Mouse (Mus musculus): ENCODE measurements around the gene Tldc1. TPM values are rescaled to one million over a fixed set of nuclear protein-coding genes. Genes with fewer than 3 reads are reported as not detected.

Tldc1 gene
- polyA plus RNA-seq, 1 experiment from 2014 or later = 11.0 TPM

- Histone ChIP-seq H3K9me3 (no peaks in the 10 kb centered on the region), H3K4me1 (replicated peaks) (peaks cover 26% of the 10 kb centered on the region), H3K36me3 (no peaks in the 10 kb centered on the region), H3K4me2 (replicated peaks) (no peak overlapping the region), H3K9ac (replicated peaks) (0 out of 2 replicates have a peak overlapping the region, but pooled peaks have one; percentile 7), H3K27me3 (no peaks in the 10 kb centered on the region), H3K27ac (no peak overlapping the region; the same call in 1 of the 2 replicates), H3K4me3 (replicated peaks) (no peak overlapping the region)
- 76% methylated on average over 6 of the region's 6 CpGs for WGBS
- no peak for ATAC-seq
These were observed 5.4 kb upstream of the Tldc1 start for GRCm38 (mm10) chr8:119783579-119783978.

GRCm38 (mm10) chr8:119782715-119783114 lies 4.5 kb upstream of the Tldc1 start:
- H3K4me2 ChIP-seq (replicated peaks) = no peak overlapping the region
- 8% methylated on average over 5 of the region's 5 CpGs for WGBS
- H3K9ac ChIP-seq (replicated peaks) = no peak overlapping the region
- H3K4me3 ChIP-seq (replicated peaks) = no peak overlapping the region
- H3K27ac ChIP-seq = no peak overlapping the region
- no peaks in the 10 kb centered on the region for H3K27me3 ChIP-seq
- H3K9me3 ChIP-seq = no peaks in the 10 kb centered on the region
- ATAC-seq = no peak
- H3K4me1 ChIP-seq (replicated peaks) = peaks cover 25% of the 10 kb centered on the region
- no peaks in the 10 kb centered on the region for H3K36me3 ChIP-seq

GRCm38 (mm10) chr8:119781086-119781840 lies 3.0 kb upstream of the Tldc1 start:
- Histone ChIP-seq H3K4me3 (replicated peaks) (no peak overlapping the region), H3K27me3 (no peaks in the 10 kb centered on the region), H3K4me1 (replicated peaks) (peaks cover 33% of the 10 kb centered on the region), H3K36me3 (no peaks in the 10 kb centered on the region), H3K9ac (replicated peaks) (no peak overlapping the region), H3K4me2 (replicated peaks) (no peak overlapping the region), H3K9me3 (no peaks in the 10 kb centered on the region), H3K27ac (no peak overlapping the region)
- ATAC-seq = no peak
- 78% methylated on average over 4 of the region's 4 CpGs for WGBS

- H3K4me2 ChIP-seq (replicated peaks) = no peak overlapping the region
- no peak overlapping the region for H3K27ac ChIP-seq
- WGBS = 78% methylated on average over 9 of the region's 9 CpGs
- no peaks in the 10 kb centered on the region for H3K36me3 ChIP-seq
- H3K4me1 ChIP-seq (replicated peaks) = peaks cover 25% of the 10 kb centered on the region
- no peak for ATAC-seq
- no peaks in the 10 kb centered on the region for H3K9me3 ChIP-seq
- no peak overlapping the region for H3K4me3 ChIP-seq (replicated peaks)
- H3K9ac ChIP-seq (replicated peaks) = no peak overlapping the region
- H3K27me3 ChIP-seq = no peaks in the 10 kb centered on the region
These were observed 2.3 kb upstream of the Tldc1 start for GRCm38 (mm10) chr8:119780402-119781049.

GRCm38 (mm10) chr8:119779013-119779737 lies 959 bp upstream of the Tldc1 start:
- H3K4me2 ChIP-seq (replicated peaks) = peak overlapping the region; percentile 89
- H3K4me3 ChIP-seq (replicated peaks) = peak overlapping the region; percentile 61
- 27% methylated on average over 14 of the region's 14 CpGs for WGBS
- H3K9ac ChIP-seq (replicated peaks) = no peak overlapping the region
- ATAC-seq = peak; percentile 29; the same call in 1 of the 2 replicates
- H3K36me3 ChIP-seq = no peaks in the 10 kb centered on the region
- H3K27ac ChIP-seq = peak overlapping the region; percentile 77
- no peaks in the 10 kb centered on the region for H3K9me3 ChIP-seq
- peaks cover 21% of the 10 kb centered on the region for H3K4me1 ChIP-seq (replicated peaks)
- H3K27me3 ChIP-seq = no peaks in the 10 kb centered on the region

GRCm38 (mm10) chr8:119777765-119778164 lies 451 bp downstream of the Tldc1 start:
- Histone ChIP-seq H3K4me2 (replicated peaks) (peak overlapping the region; percentile 89), H3K27ac (peak overlapping the region; percentile 75), H3K4me3 (replicated peaks) (peak overlapping the region; percentile 61), H3K9ac (replicated peaks) (peak overlapping the region; percentile 80), H3K36me3 (peaks cover 3% of the 10 kb centered on the region; the same call in 1 of the 2 replicates), H3K9me3 (no peaks in the 10 kb centered on the region), H3K27me3 (no peaks in the 10 kb centered on the region), H3K4me1 (replicated peaks) (peaks cover 21% of the 10 kb centered on the region)
- peak; percentile 39; the same call in 1 of the 2 replicates for ATAC-seq
- WGBS = 19% methylated on average over 7 of the region's 7 CpGs

GRCm38 (mm10) chr8:119776668-119777245 lies 1.5 kb downstream of the Tldc1 start:
- no peak overlapping the region for H3K9ac ChIP-seq (replicated peaks)
- no peak overlapping the region for H3K4me2 ChIP-seq (replicated peaks)
- no peak for ATAC-seq
- no peak overlapping the region for H3K27ac ChIP-seq
- peaks cover 10% of the 10 kb centered on the region for H3K36me3 ChIP-seq
- no peak overlapping the region for H3K4me3 ChIP-seq (replicated peaks)
- H3K4me1 ChIP-seq (replicated peaks) = peaks cover 21% of the 10 kb centered on the region
- H3K27me3 ChIP-seq = no peaks in the 10 kb centered on the region
- H3K9me3 ChIP-seq = no peaks in the 10 kb centered on the region
- 90% methylated on average over 7 of the region's 7 CpGs for WGBS

- H3K36me3 ChIP-seq = peaks cover 59% of the 10 kb centered on the region
- H3K4me3 ChIP-seq (replicated peaks) = no peak overlapping the region
- no peak overlapping the region for H3K4me2 ChIP-seq (replicated peaks)
- 90% methylated on average over 22 of the region's 22 CpGs for WGBS
- H3K27ac ChIP-seq = no peak overlapping the region
- no peak overlapping the region for H3K9ac ChIP-seq (replicated peaks)
- no peaks in the 10 kb centered on the region for H3K9me3 ChIP-seq
- no peaks in the 10 kb centered on the region for H3K4me1 ChIP-seq (replicated peaks)
- ATAC-seq = no peak
- H3K27me3 ChIP-seq = no peaks in the 10 kb centered on the region
These were observed 12.3 kb downstream of the Tldc1 start for GRCm38 (mm10) chr8:119765761-119766444.

GRCm38 (mm10) chr8:119765311-119765710 lies 12.9 kb downstream of the Tldc1 start:
- Histone ChIP-seq H3K9me3 (no peaks in the 10 kb centered on the region), H3K4me1 (replicated peaks) (no peaks in the 10 kb centered on the region), H3K4me2 (replicated peaks) (no peak overlapping the region), H3K27me3 (no peaks in the 10 kb centered on the region), H3K4me3 (replicated peaks) (no peak overlapping the region), H3K27ac (no peak overlapping the region), H3K36me3 (peaks cover 62% of the 10 kb centered on the region), H3K9ac (replicated peaks) (no peak overlapping the region)
- 88% methylated on average over 10 of the region's 10 CpGs for WGBS
- ATAC-seq = no peak

GRCm38 (mm10) chr8:119762226-119763220 lies 15.7 kb downstream of the Tldc1 start:
- WGBS = 91% methylated on average over 21 of the region's 21 CpGs
- Histone ChIP-seq H3K27ac (no peak overlapping the region), H3K9me3 (no peaks in the 10 kb centered on the region), H3K4me2 (replicated peaks) (no peak overlapping the region), H3K9ac (replicated peaks) (no peak overlapping the region), H3K27me3 (no peaks in the 10 kb centered on the region), H3K4me3 (replicated peaks) (no peak overlapping the region), H3K4me1 (replicated peaks) (peaks cover 10% of the 10 kb centered on the region), H3K36me3 (peaks cover 52% of the 10 kb centered on the region)
- no peak for ATAC-seq

All from midbrain, embryonic 13.5 days (tissue).